Mouse (Mus musculus) monocyte, adult 2 months (primary cell): Measurements from ENCODE around the gene Ptpru.

Experiments
- DNase-seq, 2 experiments: peaks; one replicate each; pipeline ENCODE4 v3.0.0; 2022; ENCODE audit warnings: low spot score in 2 of 2, low read depth in 1 of 2

Ptpru gene

DNA sequence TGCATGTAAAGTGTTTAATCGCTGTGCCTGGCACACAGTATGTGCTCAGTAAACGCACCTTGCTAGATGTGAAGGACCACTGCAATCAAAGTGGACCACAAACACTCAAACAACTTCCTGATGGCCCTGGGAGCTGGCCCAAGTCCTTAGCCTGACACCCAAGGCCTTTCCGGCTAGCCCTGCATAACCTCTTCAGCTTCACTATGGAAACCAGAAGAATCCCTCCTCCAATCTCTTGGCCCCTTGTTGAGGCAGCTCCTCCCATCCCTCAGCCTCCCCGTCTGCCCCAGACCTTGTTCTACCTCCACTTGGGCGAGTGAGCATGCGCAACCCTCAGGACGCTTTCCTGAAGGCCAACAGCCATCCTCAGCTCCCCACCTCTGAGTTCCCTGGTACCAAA lies 51.3 kb downstream of the Ptpru start:
- DNase-seq = no peak

GRCm38 (mm10) chr4:131784034-131784433 lies 54.1 kb downstream of the Ptpru start:
- DNase-seq = no peak

GRCm38 (mm10) chr4:131781023-131781422 lies 57.1 kb downstream of the Ptpru start:
- no peak for DNase-seq

- DNase-seq = no peak
These were observed 59.3 kb downstream of the Ptpru start for GRCm38 (mm10) chr4:131778616-131779275.

DNA sequence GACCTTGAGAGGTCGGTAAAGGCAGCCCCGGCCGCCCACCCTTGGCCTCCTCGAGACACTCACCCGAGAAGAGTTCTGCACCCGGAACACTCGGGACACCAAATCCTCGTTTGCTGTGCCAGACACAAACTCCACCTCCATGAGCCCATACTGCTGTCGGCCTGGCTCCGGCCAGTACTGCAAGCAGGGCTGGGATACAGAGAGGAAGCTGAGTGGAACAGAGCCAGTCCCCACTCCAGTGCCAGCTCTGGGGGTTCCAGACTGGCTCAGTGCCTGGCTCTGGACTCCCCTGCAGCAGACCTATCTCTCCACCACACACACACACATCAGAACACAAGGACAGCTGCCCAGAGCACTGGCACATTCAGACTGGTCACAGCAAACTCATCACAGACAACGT lies 66.7 kb downstream of the Ptpru start:
- no peak for DNase-seq

- no peak for DNase-seq
These were observed 74.2 kb downstream of the Ptpru start for GRCm38 (mm10) chr4:131763911-131764310.

GRCm38 (mm10) chr4:131763479-131763878 lies 74.6 kb downstream of the Ptpru start:
- DNase-seq = no peak

GRCm38 (mm10) chr4:131762211-131762784 lies 75.8 kb downstream of the Ptpru start:
- DNase-seq = no peak

DNA sequence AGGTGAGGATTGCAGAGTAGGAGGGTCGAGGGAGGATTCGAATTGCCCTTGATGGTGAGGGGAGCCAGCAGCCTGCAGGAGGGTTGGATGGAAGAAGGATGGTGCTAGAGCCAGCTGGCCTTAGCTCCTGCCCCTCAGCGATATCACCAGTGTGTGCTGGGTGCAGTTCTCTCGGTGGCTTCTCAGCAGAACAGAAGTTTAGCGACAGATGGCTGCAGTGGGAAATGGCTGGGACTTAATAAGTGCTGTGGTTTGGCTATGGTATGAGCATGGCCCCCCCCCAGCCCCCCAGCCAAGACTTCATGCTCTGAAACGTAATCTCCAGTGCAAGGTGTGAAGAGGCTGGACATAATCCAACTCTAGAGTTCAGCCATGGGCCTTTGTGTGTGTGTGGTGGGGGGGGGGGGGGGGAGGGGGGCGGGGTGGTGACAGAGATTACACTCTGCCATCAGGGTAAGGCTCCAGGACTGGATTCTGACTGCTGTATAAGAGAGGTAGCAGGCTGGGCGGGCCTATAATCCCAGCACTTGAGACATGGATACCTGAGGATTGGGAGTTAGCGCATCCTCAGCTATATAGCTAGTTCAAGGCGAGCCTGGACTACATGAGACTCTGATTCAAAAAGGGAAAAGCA lies 85.8 kb downstream of the Ptpru start:
- no peak for DNase-seq

- no peak for DNase-seq
These were observed 86.5 kb downstream of the Ptpru start for GRCm38 (mm10) chr4:131751561-131751960.

DNA sequence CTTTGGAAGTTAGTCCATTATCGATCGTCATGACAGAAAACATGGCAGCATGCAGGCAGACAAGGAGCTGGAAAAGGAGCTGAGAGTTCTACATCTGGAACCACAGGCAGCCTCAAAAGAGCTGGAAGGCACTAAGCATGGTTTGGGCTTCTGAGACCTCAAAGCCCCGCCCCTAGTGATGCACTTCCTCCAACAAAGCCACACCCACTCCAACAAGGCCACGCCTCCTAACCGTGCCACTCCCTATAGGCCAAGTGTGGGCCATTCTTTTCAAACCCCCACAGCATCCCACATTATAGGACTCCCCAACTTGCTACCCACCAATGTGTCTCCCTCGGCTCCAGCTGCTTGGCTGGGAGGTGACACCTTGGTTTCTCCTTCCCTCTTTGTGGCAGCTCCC lies 88.3 kb downstream of the Ptpru start:
- DNase-seq = no peak

- no peak for DNase-seq
These were observed 93.4 kb downstream of the Ptpru start for GRCm38 (mm10) chr4:131744685-131745043.

GRCm38 (mm10) chr4:131743831-131744684 lies 94.0 kb downstream of the Ptpru start:
- DNase-seq = no peak

DNA sequence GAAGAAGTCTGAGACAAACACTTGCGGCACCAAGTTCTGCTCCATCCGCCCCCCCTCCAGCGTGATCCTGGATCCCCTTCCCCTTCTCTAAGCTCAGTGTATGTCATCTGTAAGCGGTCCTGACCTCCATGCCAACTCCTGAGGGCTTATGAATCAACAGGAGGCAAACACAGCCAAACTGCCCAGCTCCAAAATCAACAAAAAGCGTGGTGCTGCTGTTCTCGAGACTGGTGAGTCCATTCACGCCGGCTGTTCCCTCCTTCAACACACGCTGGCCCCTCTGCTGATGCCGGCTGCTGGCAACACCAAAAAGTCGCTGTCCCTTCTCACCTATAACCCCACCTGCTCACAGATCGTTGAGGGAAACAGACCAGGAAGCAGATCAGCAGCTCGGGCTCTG lies 95.1 kb downstream of the Ptpru start:
- DNase-seq = no peak

- no peak for DNase-seq
These were observed 97.5 kb downstream of the Ptpru start for GRCm38 (mm10) chr4:131740621-131741020.

DNA sequence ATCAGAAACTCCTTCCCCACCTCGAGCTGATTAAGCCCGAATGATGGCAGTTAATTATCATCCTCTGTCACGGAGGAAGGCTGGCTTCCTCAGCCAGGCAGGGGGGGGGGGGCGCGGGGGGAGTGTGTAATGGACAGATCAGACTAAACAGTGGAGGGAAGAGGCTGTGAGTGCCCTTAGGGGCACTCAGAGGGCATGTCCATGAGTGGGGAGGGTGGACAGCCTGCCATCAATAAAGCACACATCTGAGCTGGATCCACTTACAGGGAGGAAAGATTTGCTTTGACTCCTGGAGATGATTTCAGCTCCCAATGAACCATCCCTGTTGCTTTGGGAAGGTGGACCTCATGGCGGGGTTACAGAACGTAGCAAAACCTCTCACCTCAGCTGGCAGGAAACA lies 109.5 kb downstream of the Ptpru start:
- DNase-seq = no peak

DNA sequence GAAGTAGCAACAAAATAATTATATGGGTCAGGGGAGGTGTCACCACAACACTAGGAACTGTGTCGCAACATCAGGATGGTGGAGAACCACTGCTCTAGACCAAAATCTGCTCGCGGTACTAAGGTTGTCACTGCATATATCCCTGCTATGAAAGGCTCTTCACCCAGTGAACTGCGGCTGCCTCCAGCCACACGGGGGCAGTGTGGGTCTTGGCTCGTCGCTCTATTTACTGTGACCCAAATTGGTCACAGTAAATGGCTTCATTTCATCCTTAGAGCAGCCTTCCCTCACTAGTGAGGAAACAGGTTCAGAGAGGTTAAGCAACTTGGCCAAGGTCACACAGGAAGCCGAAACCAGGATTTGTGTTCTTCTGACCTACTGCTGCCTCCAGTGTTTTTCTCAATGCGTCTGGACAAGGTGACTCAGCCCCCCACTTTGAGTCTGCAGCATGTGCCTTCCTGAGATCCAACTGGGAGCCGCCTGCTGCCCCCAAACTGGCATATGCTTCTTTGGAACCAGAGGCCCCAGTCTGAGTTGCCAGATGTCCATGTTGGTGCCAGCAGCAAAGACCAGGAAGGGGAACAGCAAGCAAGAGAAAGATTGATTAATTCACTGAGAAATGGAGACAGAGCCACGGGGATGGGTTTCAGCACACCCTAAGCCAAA lies 114.5 kb downstream of the Ptpru start:
- no peak for DNase-seq

GRCm38 (mm10) chr4:131722121-131722841 lies 115.8 kb downstream of the Ptpru start:
- no peak for DNase-seq

- DNase-seq = no peak
These were observed 118.9 kb downstream of the Ptpru start for GRCm38 (mm10) chr4:131719151-131719550.
